Mouse (Mus musculus) fat pad, adult 2 months (tissue): ENCODE data around the gene Maml1.

ENCODE experiments used
- DNase-seq: peaks from one replicate; pipeline ENCODE4 v3.0.0-alpha.2; 2011; ENCODE audit warnings: low read depth, low spot score; ENCODE audit errors: extremely low read depth

The Maml1 gene

DNA sequence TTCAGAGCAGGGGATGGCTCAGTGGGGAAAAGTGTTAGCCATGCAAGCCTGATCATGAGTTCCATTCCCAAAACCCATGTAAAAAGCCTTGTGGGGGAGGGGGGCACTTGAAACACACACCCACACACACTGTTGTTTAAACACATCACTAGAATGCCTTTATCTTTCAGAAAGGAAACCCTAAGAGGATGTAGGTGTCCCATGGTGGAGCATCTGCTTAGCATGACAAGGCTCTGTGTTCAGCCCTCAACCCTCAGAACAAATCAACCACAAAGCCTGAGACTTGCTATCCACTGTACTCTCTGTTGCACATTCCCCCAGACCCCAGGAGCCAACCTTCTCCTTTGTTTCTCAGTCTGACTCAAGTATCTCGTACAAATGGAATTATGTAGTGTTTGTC, 12.1 kb downstream of the Maml1 start:
- no peak for DNase-seq

DNA sequence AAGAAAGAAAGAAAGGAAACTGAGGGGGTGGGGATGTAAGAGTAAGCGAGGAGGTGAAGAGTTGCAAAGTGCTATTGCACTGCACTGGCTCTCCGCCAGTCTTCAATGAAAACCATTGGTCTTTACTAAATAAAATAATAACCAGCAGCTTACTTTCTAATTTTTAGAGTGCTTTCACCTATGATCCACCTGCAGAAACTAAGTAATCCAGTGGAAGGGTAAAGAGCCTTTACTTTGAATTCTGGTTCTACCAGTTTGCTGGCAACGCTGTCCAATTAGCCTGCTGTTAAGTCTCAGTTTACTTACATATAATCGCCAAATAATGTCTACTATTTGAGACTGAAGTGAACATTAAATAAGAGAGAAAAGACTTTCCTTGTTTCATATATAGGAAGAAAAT, 13.1 kb downstream of the Maml1 start:
- peak; percentile 51 for DNase-seq

DNA sequence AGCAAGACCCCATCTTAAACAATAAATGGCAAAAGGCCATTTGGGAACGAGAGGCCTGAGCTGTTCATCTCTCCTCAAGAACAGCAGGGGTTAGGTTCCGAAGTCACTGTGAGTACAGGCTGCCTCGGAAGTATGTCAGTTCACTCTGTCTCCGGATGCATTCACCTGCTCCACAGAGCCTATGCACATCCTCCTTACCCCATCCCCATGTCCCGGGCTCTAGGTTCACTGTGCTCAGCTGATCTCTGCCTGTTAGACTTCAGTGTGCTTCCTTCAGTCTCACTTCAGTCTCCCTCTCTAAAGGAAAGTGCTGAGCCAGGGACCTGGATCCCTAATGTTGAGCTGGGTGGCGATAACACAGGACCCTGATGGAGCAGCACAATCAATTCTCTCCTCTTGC, 14.4 kb downstream of the Maml1 start:
- no peak for DNase-seq

DNA sequence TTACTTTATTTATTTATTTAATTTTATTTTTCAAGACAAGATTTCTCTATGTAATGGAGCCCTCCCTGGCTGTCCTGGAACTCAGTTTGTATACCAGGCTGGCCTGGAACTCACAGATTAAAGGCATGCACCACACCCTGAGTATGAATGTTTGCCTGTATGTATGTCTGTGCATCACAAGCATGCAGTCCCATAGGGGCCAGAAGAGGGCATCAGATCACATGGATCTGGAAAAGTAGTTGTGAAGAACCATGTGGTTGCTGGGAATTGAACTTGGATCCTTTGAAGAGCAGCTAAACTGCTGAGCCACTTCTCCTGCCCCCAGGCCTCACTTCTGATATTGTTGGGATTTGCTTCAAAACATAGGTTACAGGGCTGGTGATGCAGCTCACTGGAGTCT, 15.1 kb downstream of the Maml1 start:
- no peak for DNase-seq

DNA sequence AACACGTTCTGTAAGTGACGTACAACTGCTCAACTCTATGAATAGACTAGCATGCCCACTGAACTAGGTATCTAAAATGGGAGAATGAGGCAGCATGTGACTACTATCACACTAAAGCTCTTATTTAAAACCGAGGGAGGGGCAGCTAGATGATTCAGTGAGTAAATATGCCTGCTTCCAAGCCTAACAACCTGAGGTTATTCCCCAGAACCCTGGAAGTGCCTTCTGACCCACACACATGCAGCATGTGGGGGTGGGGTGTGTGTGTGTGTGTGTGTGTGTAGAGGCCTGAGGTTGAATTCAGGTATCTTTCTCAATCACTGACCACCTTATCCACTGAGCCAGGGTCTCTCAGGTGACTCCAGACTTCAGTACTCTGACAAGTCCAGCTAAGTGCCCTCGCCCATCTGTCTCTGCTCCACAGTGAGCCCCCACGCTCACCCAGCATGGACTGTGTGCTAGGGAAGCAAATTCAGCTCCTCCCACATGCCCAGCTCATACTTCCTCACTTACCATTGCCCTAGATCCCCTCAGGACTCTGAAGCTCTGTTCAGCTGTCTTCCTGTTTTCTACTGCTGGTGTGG, 16.5 kb downstream of the Maml1 start:
- peak; percentile 45 for DNase-seq

DNA sequence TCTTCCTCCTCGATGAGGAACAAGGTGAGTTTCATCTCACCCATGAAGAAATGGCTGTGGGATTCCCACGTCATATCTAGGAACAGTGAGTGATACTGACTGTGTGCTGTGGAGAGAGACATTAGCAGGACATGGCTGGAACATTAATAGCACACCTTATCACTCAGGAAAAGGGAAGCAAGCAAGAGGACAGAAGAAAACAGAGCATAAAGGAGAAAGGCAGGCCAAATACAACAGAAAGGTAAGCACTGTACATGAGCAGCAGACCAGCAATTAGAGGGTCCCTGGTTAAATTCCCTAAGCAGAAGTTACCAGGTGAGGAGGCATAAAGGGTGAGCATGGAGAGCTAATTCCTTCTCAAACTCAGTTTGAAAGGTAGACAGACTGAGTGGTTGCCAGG, 17.0 kb downstream of the Maml1 start:
- DNase-seq: no peak

DNA sequence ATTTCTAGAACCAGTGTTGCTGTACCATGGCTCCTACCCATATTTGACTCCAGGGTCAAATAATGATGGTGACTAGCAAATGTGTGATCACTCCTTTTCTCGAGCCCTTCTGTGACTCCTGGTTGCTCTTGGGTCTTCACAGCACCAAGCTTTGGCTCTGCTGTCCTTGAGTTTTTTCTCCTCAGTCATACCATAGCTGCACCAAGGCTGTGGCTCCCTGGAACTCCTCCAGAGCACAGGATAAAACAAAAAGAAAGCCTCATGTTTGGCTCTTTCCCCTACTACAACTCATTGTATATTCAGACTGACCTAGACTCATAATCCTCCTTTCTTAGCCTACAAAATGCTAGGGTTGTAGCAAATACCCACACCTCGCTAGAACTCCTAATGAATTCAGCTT, 19.3 kb downstream of the Maml1 start:
- DNase-seq: no peak

DNA sequence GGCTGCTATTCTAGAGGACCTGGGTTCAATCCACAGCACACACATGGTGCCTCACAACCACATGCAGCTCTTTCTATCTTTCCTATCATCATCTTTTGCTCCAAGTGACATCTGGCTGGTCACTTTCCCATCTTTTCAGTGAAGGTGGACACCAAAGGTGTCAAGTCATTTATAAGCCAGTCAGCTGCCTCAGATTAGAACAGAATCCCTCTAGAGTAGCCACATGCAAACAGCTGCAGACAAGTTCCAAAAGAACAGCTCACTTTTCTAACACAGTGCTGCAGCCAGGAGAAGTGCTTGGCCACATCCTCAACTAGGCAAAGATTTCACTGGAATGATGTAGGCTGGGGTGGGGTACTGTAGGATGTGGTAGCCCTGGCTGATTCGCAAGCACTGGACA, 22.2 kb downstream of the Maml1 start:
- no peak for DNase-seq

DNA sequence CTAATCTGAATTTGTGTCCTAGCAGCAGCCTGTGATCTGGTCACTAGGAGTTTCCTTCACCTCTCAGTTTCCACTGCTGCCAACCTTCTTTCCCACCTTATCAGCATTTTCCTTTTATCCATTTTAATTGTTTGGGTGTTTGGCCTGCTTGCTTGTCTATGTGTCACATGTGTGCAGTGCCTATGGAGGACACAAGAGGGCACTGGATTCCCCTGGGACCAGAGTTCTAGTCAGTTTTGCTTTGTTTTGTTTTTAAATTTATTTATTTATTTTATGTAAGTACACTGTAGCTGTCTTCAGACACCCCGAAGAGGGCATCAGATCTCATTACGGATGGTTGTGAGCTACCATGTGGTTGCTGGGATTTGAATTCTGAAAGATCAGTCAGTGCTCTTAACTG, 22.9 kb downstream of the Maml1 start:
- no peak for DNase-seq

DNA sequence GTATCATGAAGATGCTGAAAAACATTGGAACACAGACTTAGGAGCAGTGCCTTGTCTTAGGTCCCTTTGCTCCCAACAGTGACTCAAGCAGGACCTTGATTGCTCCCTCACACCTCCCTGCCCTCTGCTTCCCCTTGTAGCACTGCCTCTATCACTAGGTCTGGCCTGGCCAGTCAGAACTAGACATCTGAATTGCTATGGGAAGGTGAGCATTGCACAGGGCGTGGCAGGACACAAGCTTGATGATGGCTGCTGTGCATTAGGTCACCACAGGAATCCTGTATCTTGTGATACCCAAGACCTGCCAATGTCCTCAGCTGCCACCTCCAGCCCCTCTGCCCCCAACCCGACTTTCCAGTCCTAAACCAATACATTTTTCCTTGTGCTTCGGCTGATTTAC, 25.1 kb downstream of the Maml1 start:
- DNase-seq: no peak

DNA sequence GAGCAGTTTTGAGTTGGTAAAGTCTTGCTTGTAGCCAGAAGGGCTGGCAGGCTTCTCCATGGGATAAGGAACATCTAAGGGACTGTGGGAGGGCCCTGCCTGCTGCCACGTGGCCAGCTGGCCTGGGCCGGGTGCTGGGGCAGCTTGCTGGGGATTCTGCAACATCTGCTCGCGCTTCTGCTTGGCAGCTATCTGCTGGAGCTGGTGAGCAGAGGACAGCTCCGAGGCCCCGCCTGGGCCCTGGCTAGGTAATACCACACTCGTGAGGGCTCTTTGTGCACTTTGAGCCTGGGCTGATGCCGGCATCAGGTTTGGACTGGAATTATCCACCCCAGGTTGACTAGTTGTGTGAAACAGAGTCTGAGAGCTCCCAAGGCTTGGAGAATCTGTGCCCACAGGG, 26.2 kb downstream of the Maml1 start:
- no peak for DNase-seq

DNA sequence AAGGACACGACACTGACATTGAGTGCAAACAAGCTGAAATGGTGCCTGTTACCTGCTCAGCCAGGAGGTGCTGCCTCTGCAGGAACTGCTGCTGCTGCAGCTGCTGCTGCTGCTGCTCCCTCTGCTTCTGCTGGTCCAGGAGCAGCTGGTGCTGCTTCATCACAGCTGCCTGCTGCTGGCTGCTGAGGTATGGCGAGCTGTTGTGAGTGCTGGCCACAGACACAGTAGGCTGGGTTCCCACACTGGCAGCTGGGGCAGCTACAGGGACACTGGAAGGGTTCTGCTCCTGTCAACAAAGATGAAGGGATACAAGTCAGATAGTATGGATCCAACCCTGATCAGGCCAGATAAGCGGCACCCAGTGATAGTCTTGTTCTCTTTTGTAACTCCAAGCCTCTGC, 28.9 kb downstream of the Maml1 start:
- no peak for DNase-seq

DNA sequence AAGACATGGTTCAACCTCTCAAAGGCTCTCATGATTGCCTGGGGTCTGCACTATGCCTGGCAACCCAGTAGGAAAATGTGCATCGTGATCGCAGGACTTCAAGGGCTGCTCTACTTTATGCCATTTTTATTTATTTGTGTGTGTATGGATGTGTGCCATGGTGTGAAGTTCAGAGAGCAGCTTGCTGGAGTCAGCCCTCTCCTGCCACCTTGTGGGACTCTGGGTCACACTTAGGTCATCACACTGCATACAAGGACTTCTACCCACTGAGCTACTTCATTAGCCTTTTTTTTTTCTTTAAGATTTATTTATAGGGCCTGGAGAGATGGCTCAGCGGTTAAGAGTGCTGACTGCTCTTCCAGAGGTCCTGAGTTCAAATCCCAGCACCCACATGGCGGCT, 30.1 kb downstream of the Maml1 start:
- DNase-seq: no peak

DNA sequence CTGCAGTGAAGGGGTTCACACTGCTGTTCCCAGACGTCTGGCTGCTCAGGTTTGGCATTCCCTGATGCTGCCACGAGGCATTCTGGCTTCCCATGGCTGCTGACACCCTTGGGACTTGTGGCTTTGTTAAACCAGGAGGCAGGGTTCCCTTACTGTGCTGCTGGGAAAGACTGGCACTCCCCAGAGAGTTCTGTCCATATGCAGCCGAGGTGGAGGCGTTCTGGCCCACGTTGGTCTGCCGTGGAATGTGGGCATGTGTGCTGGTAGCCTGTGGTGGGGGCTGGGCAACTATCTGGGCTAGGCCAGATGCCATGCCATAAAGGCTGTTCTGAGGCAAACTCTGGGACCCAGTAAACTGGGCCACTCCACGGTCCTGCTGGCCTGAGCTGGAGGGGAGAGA, 33.8 kb downstream of the Maml1 start:
- no peak for DNase-seq

DNA sequence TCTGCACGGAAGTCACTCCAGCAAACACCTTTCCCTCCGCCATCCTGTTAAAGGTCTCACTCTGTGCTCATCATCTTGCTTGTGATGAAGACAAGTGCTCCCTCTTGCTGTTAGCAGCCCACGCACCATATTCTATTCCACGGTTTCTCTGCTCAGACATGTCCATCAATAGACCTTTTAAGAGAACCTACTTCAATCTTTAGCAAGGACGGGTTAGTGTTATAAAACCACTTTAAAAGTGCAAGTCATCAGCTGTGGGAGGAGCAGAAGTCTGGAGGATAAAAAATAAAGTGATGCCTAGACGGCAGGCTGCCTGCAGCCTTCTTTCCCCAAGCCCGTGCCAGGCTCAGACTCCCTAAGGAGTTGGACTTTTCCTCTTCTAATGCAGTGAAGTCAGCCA, 35.5 kb downstream of the Maml1 start:
- DNase-seq: no peak

DNA sequence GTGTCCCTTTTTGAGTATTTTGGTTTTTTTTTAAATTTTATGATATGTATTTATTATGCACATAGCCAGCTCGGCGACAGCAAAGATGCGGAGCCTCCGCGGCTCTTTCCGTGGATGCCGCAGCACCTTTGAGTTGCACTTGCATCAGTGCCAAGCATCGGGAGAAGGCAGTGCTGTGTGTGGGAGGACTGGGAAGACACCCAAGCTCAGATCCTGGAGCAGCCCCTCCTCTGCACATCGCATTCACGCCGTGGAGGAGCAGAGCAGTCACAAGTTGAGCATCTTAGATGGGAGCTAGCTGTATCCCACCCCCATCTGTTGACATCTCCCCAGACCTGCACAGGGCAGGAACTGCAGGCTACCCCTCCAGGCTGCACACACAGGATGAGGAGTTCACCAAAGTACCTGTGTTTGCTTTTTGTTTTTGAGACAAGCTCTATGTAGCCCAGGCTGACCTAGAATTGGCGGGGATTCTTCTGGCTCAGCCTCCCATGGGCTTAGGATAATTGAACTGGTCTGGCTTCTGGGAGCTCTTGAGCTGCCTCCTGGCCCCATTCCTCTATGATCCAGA, 38.0 kb downstream of the Maml1 start:
- no peak for DNase-seq

DNA sequence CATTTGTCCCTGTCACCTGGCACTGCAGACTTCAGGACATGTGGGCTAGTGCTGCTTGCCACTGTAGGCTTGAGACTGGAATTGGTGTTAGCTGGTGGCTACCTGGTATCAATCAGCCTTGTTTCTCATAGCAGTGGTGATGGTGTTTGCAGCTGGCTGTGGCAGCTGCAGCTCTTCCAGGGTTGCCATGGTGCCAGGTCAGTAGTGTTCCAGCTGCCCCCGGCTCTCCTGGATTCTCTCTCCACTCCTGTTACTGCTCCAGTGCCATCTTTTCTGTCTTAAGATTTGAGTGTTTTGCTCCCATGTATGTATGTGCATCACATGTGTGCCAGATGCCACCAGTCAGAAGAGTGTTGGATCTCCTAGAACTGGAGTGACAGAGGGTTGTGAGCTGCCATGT, 38.7 kb downstream of the Maml1 start:
- DNase-seq: no peak

DNA sequence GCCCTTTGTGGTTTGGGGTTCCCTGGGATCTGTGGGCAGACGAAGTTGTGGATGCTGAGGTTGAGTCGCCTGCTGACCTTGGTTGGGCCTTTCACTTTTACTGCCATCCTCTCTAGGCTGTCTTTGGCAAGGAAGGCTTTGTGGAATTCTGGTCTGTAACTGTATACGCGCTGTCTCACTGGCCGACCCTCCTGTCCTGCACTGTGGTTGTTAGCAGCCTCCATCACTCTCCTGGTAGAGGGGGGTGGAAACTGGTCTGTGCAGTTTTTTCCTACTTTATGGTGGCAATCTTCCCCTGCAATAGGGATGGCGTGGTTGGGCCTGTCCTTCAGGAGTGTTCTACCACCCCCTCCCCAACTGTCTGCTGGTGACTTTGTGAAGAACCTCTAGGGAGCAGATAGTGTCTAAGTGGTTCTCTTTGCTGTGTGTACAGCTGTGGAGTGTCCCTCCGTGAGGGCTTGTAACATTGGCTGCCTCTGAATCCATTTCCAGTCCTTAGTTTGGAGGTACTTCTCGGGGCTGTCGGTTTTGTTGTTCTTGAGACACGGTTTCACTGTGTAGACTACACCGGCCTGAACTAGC, 39.3 kb downstream of the Maml1 start:
- no peak for DNase-seq

DNA sequence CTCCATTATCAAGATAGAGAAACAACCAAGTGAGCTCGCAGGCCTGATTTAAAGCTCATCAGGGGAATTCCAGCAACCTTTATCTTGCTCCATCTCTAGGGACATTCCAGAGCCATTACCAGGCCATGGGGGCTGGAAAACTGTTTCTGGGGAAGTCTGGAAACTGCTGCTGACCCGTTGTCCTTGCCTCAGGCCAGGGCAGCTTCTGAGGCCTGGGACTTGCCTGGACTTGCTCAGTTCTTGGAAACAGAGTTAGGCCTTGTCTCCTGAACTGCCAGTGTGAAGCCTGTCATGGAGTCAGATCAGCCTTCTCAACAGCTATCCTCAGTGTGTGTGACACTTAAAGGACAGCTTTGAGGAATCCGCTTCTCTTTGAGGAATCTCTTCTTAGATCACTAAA, 39.9 kb downstream of the Maml1 start:
- DNase-seq: no peak

DNA sequence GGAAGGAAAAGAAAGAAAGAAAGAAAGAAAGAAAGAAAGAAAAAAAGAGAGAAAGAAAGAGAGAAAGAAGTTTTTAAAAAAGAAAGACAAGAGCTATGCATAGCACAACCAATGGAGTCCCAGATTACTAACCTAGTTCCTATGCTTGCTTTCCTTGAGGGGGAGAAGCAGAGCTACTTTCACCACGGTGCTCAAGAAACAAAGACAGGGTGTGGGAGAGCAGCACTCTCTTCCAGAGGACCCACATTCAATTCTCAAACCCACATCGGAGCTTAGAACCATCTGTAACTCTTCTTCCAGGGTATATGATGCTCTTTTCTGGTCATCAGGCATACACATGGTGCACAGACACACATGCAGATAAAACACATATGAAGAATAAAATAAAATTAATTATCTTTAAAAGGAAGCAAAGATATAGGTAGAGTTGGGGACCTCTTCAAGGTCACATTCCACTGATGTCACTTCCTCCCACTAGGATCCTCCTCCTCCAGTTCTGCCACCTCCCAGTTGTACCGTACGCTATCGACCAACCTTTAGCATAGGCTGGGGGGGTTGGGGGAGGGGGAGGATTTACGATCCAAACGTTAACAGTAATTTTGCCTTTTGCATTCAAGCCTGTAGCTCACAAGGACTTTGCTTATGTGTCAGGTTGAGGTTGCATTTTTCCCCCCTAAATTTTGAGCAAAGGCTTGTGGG, 43.5 kb downstream of the Maml1 start:
- no peak for DNase-seq

DNA sequence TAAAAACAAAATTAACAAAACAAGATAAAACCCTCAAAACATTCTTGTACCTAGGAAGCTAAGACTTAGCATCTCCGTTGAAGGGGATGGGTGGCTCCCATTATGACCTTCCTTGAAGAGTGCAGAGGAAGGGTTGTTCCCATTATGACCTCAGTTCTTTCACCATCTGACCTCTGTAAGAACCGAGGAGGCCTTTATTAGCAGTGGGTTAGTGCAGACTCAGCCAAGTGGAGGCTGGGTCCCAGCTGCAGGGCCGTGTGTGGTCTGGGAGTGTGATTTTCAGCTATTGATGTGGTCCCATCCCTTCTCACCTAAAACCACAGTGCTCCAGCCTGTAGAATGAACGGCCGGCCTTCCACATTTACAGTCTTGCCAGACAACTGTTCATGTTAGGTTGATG, 46.8 kb downstream of the Maml1 start:
- DNase-seq: no peak

DNA sequence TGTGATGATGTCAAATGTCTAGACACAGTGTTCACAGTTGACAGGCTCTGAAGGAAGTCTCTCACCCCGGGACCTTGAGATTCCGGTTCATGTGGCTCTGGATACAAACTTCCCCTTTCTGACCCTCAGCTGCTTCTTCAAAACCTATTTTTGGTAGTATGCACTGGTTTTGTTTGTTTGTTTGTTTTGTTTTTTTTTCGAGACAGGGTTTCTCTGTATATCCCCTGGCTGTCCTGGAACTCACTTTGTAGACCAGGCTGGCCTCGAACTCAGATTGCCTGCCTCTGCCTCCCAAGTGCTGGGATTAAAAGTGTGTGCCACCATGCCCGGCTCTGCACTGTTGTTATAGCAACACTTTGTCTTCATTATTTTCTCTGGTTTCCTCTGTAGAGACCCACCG, 48.2 kb downstream of the Maml1 start:
- DNase-seq: no peak
